Mouse (Mus musculus): Measurements from ENCODE around the gene Ttc7b.

DNA sequence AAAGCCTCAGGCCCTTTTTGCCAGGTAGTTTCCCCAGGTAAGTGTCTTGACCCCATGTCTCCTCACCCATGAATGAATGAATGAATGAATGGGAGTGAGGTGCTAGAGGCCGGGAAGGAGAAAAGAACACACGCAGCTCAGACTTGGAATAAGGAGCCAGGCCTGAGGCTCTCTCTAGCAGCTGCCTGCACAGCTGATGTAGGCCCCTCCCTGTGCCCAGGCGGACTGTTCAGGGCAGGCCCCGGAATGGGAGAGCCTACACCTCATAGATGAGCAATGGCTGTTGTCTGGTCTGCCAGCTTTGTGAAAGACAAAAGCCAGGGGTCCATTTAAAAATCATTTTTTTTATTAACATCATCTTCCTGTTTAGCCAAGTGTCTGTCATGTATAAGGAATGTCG lies 220.2 kb downstream of the Ttc7b start:
- TF ChIP-seq CTCF (IDR thresholded peaks at IDR 0.05; ENCODE audit: borderline replicate concordance, insufficient read depth, low read depth, low read length), result no peak
- TF ChIP-seq POLR2A (IDR thresholded peaks at IDR 0.05; ENCODE audit: borderline replicate concordance, insufficient read depth, low read length), result no peak

Measured in cerebellum, adult 2 months (tissue).